Mouse (Mus musculus) ES-Bruce4 (cell line): ENCODE measurements around the gene Olfr109.

Experiments used
- CTCF ChIP-seq: IDR thresholded peaks from one replicate; pipeline ENCODE4 v1.8.1; 2011; ENCODE audit warnings: low read depth, low read length
- EP300 ChIP-seq: IDR thresholded peaks from 2 replicates; pipeline ENCODE4 v1.6.1; 2011; ENCODE audit warnings: low read depth, low read length; ENCODE audit not compliant: insufficient read depth
- POLR2A ChIP-seq: IDR thresholded peaks from one replicate; pipeline ENCODE4 v1.8.1; 2011; ENCODE audit warnings: low read length; ENCODE audit not compliant: insufficient read depth

DNA sequence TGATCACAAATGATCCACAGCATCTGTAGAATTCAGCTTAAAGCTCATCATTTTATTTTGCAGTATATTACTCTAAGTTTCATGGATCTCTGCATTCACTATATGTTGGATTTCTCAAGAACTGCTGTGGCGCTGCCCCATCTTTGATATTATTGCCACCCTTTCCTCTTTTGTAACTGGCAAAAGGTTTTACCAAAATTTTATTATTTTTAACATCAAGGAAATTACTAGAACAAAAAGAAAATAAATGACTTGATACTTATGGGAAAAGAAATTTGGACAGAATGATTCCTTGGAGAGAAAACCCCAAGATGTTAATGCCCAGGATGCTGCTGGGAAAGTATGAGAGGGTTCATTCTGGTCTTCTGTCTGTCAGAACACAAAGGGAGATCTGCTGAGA is at the start of gene Olfr109:
- TF ChIP-seq CTCF = no peak
- TF ChIP-seq POLR2A = no peak
- no peak for TF ChIP-seq EP300
